Mouse (Mus musculus) olfactory bulb, adult 2 months (tissue): Measurements from ENCODE around the gene Mif. TPM values are rescaled to one million over a fixed set of nuclear protein-coding genes. Genes with fewer than 3 reads are reported as not detected.

ENCODE experiments used
- H3K27ac ChIP-seq: fragments of 200-500 bp; 2 replicates; pipeline ENCODE4 v1.5.1; 2012; ENCODE audit warnings: low read depth, low read length; ENCODE audit not compliant: insufficient read depth
- H3K4me1 ChIP-seq: fragments of 200-500 bp; 2 replicates; pipeline ENCODE4 v1.6.1; 2012; ENCODE audit warnings: low read length; ENCODE audit not compliant: control insufficient read depth, insufficient read depth
- H3K4me3 ChIP-seq: fragments of 200-500 bp; 2 replicates; pipeline ENCODE4 v1.5.1; 2012; ENCODE audit warnings: mild to moderate bottlenecking, low read depth, low read length, moderate library complexity; ENCODE audit not compliant: insufficient read depth
- CTCF ChIP-seq: fragments of 200-500 bp; IDR thresholded peaks from 2 replicates; pipeline ENCODE4 v1.5.1; 2012; ENCODE audit warnings: low read depth, mild to moderate bottlenecking, low read length, moderate library complexity; ENCODE audit not compliant: insufficient read depth
- POLR2A ChIP-seq: fragments of 200-500 bp; IDR thresholded peaks from 2 replicates; pipeline ENCODE4 v1.6.1; 2012; ENCODE audit warnings: mild to moderate bottlenecking, low read depth, low read length, moderate library complexity; ENCODE audit not compliant: insufficient read depth
- WGBS: fragments of 180-500 bp; shearing (Covaris S2); methylation state at CpG from one replicate; pipeline ENCODE4 v1.1.7; 2018; 5-methylcytosine and 5-hydroxymethylcytosine counted together
- polyA plus RNA-seq: library from polyadenylated mRNA; stranded (reverse); fragments of >200 nt; gene quantifications from 2 replicates; pipeline ENCODE4 v1.2.4, GENCODE M21; 2012; ENCODE audit warnings: low replicate concordance; ENCODE audit not compliant: missing spikeins, insufficient read depth, insufficient read length

Mif gene
- polyA plus RNA-seq, 1 experiment = not detected

- TF ChIP-seq CTCF (no peak), POLR2A (no peak)
- no peak within 1 kb of the TSS for H3K27ac ChIP-seq
- WGBS = 95% methylated on average over 2 of the region's 2 CpGs
- H3K4me3 ChIP-seq = no peak within 1 kb of the TSS
- H3K4me1 ChIP-seq = peaks cover 3% of the 10 kb centered on the region; the same call in 1 of the 2 replicates
Observed at GRCm38 (mm10) chr10:75822443-75822842, 37.6 kb downstream of the Mif start, which contains the start of gene Gstt4. Gene Gstt4 (minus strand): TSS chr10:75822543.

- 83% methylated on average over 5 of the region's 5 CpGs for WGBS
- TF ChIP-seq POLR2A (no peak), CTCF (no peak)
- Histone ChIP-seq H3K4me3 (no peak overlapping the region), H3K27ac (no peak overlapping the region), H3K4me1 (no peaks in the 10 kb centered on the region)
Observed at GRCm38 (mm10) chr10:75819882-75820281, 40.2 kb downstream of the Mif start.

GRCm38 (mm10) chr10:75818641-75819040 is 41.4 kb downstream of the Mif start:
- WGBS = 71% methylated on average over 10 of the region's 10 CpGs
- no peaks in the 10 kb centered on the region for H3K4me1 ChIP-seq
- TF ChIP-seq POLR2A (no peak), CTCF (no peak)
- no peak overlapping the region for H3K27ac ChIP-seq
- H3K4me3 ChIP-seq = no peak overlapping the region

Other genes starting within 250 kb of the Mif start
- gene Susd2, start 216.2 kb downstream of the Mif start, polyA plus RNA-seq = not detected in 2 replicates
- gene Cabin1, start 95.9 kb downstream of the Mif start, polyA plus RNA-seq = not detected in 2 replicates
- not detected in 2 replicates for gene Ddt, start 86.8 kb downstream of the Mif start, polyA plus RNA-seq
- not detected in 2 replicates for gene Gm20441, start 79.3 kb downstream of the Mif start, polyA plus RNA-seq
- gene Gstt3, start 78.8 kb downstream of the Mif start, polyA plus RNA-seq = not detected in 2 replicates
- not detected in 2 replicates for gene Gstt1, start 61.7 kb downstream of the Mif start, polyA plus RNA-seq
- not detected in 2 replicates for gene Gstt4, start 37.7 kb downstream of the Mif start, polyA plus RNA-seq
- not detected in 2 replicates for gene Gstt2, start 22.8 kb downstream of the Mif start, polyA plus RNA-seq
- not detected in 2 replicates for gene Derl3, start 33.2 kb upstream of the Mif start, polyA plus RNA-seq
- gene Smarcb1, start 61.4 kb upstream of the Mif start, polyA plus RNA-seq = not detected in 2 replicates
- not detected in 2 replicates for gene Chchd10, start 72.9 kb upstream of the Mif start, polyA plus RNA-seq
- not detected in 2 replicates for gene Mmp11, start 76.3 kb upstream of the Mif start, polyA plus RNA-seq
- gene Gm867, start 80.4 kb upstream of the Mif start, polyA plus RNA-seq = not detected in 2 replicates
- not detected in 2 replicates for gene Vpreb3, start 82.8 kb upstream of the Mif start, polyA plus RNA-seq
- not detected in 2 replicates for gene Gm5134, start 94.3 kb upstream of the Mif start, polyA plus RNA-seq
- not detected in 2 replicates for gene Zfp280b, start 172.4 kb upstream of the Mif start, polyA plus RNA-seq